Mouse (Mus musculus): Measurements from ENCODE around the gene Kif23. TPM values are rescaled to one million over a fixed set of nuclear protein-coding genes. Genes with fewer than 3 reads are reported as not detected.

Gene Kif23
- polyA plus RNA-seq, 1 experiment from 2014 or later, result 93.0 TPM

DNA sequence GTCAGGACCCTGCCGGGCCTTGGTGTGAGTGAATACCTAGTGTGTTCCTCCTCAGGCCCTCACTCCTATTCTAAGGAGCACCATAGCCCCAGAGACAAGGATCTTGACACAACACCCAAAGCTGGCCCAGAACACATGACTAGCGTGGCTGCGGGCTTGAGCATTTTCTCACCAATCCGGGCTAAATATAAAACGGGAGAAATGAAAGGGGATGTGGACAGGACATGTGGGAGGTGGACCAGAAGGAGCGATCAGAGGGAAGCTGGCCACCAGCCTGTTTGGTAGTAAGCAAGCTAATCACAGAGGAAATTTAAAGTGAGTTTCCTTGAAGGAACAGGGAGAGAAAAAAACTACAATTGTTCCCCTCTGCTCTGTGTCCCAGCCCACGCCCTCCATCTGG, 60.6 kb downstream of the Kif23 start:
- no peak overlapping the region for H3K27ac ChIP-seq (replicated peaks; ENCODE audit: low read depth, low read length)
- H3K27me3 ChIP-seq (replicated peaks; ENCODE audit: control insufficient read depth, insufficient read depth, low read length), result no peaks in the 10 kb centered on the region
- no peaks in the 10 kb centered on the region for H3K9me3 ChIP-seq (ENCODE audit: control insufficient read depth, low read length)
- ATAC-seq (ENCODE audit: low read depth), result no peak
- no peak overlapping the region for H3K9ac ChIP-seq (ENCODE audit: low read depth, low read length)
- no peak overlapping the region for H3K4me2 ChIP-seq (ENCODE audit: low read depth, low read length)
- no peaks in the 10 kb centered on the region for H3K36me3 ChIP-seq (ENCODE audit: control insufficient read depth, insufficient read depth, low read length)
- H3K4me3 ChIP-seq (ENCODE audit: low read depth, low read length), result no peak overlapping the region
- WGBS, result 77% methylated on average over 7 of the region's 7 CpGs
- H3K4me1 ChIP-seq (ENCODE audit: control insufficient read depth, insufficient read depth, low read length), result peaks cover 16% of the 10 kb centered on the region; the same call in 1 of the 2 replicates
- DNase-seq (ENCODE audit: low spot score), result no peak

DNA sequence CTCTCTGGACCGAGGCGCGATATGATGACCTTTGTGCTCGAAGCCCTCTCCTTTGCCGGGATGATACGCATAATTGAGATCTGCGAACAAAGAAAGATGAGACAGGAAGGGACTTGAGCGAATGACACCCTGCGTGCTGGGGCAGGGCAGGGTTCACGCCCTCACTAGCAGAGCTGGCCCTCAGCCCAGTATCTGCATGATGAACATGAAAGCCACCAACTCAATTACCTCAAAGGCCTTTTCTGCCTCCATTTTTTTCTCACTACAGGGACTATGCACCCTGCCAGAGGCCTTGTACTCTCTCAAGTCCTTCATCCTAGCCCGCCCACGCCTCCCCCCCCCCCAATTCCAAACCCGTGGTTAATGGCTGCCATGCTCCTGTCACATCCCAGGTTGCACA, 61.6 kb downstream of the Kif23 start:
- DNase-seq (ENCODE audit: low spot score) (peak; percentile 49), ATAC-seq (ENCODE audit: low read depth) (no peak)
- Histone ChIP-seq H3K9ac (ENCODE audit: low read depth, low read length) (no peak overlapping the region), H3K4me3 (ENCODE audit: low read depth, low read length) (no peak overlapping the region), H3K4me2 (ENCODE audit: low read depth, low read length) (no peak overlapping the region), H3K27me3 (replicated peaks; ENCODE audit: control insufficient read depth, insufficient read depth, low read length) (no peaks in the 10 kb centered on the region), H3K27ac (replicated peaks; ENCODE audit: low read depth, low read length) (no peak overlapping the region), H3K4me1 (ENCODE audit: control insufficient read depth, insufficient read depth, low read length) (peaks cover 14% of the 10 kb centered on the region; the same call in 1 of the 2 replicates), H3K36me3 (ENCODE audit: control insufficient read depth, insufficient read depth, low read length) (no peaks in the 10 kb centered on the region), H3K9me3 (ENCODE audit: control insufficient read depth, low read length) (no peaks in the 10 kb centered on the region)
- 65% methylated on average over 13 of the region's 13 CpGs for WGBS

DNA sequence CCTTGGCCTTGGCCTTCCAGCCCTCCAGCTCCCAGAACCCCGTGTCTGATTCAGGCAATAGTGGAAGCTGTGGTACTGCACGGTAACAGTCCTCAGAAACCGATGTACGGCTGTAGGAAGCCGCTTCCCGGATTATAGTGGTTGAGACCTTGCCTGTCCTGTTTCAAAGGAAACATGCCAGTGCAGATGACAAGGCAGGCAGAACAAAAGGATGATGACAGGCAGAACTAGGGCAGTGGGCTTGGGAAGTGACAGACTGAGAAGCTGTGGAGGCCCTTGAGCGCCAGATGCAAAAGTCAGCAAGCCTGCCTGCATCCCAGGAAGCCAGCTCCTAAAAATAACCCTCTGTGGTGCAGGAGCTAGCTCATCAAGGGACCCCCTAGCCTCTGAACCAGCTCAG, 62.2 kb downstream of the Kif23 start:
- H3K36me3 ChIP-seq (ENCODE audit: control insufficient read depth, insufficient read depth, low read length), result no peaks in the 10 kb centered on the region
- WGBS, result 65% methylated on average over 7 of the region's 7 CpGs
- no peak overlapping the region for H3K27ac ChIP-seq (replicated peaks; ENCODE audit: low read depth, low read length)
- no peaks in the 10 kb centered on the region for H3K9me3 ChIP-seq (ENCODE audit: control insufficient read depth, low read length)
- DNase-seq (ENCODE audit: low spot score) (peak; percentile 47), ATAC-seq (ENCODE audit: low read depth) (no peak)
- H3K27me3 ChIP-seq (replicated peaks; ENCODE audit: control insufficient read depth, insufficient read depth, low read length), result no peaks in the 10 kb centered on the region
- no peak overlapping the region for H3K9ac ChIP-seq (ENCODE audit: low read depth, low read length)
- no peak overlapping the region for H3K4me2 ChIP-seq (ENCODE audit: low read depth, low read length)
- no peak overlapping the region for H3K4me3 ChIP-seq (ENCODE audit: low read depth, low read length)
- peaks cover 8% of the 10 kb centered on the region; the same call in 1 of the 2 replicates for H3K4me1 ChIP-seq (ENCODE audit: control insufficient read depth, insufficient read depth, low read length)

DNA sequence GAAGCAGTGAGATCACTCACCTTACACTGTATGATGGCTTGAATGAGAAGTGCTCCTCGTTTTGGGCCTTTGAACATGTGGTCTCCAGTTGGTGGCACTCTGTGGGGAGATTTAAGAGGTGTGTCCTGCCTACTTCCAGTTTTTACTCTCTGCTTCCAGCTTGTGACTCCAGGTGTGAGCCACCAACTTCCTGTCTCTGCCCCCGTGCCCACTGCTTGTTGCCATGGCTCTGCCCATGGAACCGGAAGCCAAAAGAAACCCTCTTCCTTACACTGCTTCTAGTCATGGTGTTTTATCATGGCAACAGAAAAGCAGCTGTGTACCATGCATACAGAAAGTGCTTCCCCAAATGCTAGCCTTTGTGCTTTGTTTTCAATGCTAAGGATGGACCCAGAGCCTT, 64.4 kb downstream of the Kif23 start:
- WGBS, result 69% methylated on average over 3 of the region's 3 CpGs
- ATAC-seq (ENCODE audit: low read depth), result no peak
- no peak overlapping the region for H3K4me2 ChIP-seq (ENCODE audit: low read depth, low read length)
- no peak overlapping the region for H3K4me3 ChIP-seq (ENCODE audit: low read depth, low read length)
- H3K27me3 ChIP-seq (replicated peaks; ENCODE audit: control insufficient read depth, insufficient read depth, low read length), result peaks cover 3% of the 10 kb centered on the region
- no peak overlapping the region for H3K9ac ChIP-seq (ENCODE audit: low read depth, low read length)
- DNase-seq (ENCODE audit: low spot score), result no peak
- H3K4me1 ChIP-seq (ENCODE audit: control insufficient read depth, insufficient read depth, low read length), result peaks cover 12% of the 10 kb centered on the region
- no peaks in the 10 kb centered on the region for H3K9me3 ChIP-seq (ENCODE audit: control insufficient read depth, low read length)
- no peak overlapping the region for H3K27ac ChIP-seq (replicated peaks; ENCODE audit: low read depth, low read length)
- H3K36me3 ChIP-seq (ENCODE audit: control insufficient read depth, insufficient read depth, low read length), result no peaks in the 10 kb centered on the region

DNA sequence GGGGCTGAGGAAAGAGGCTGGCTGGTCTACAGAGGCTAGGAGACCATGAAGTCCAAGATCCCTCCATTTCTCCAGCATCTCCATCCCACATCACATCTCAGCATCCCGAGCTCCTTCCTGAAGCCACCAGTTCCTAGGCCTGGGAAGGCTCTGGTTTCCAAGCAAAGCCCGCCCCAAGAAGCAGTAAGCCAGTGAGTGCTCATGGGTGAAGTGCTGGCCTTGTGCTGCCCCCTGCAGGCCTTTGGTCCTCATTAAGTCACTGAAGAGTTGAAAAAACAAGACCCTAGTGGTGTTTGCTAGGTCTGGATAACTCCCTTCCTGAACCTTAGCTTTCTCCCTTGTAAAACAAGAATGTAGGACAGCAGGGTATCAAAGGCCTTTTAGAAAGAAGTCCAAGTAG, 67.7 kb downstream of the Kif23 start:
- no peaks in the 10 kb centered on the region for H3K9me3 ChIP-seq (ENCODE audit: control insufficient read depth, low read length)
- peaks cover 9% of the 10 kb centered on the region for H3K27me3 ChIP-seq (replicated peaks; ENCODE audit: control insufficient read depth, insufficient read depth, low read length)
- 23% methylated on average over 2 of the region's 2 CpGs for WGBS
- DNase-seq (ENCODE audit: low spot score), result peak; percentile 87
- H3K4me2 ChIP-seq (ENCODE audit: low read depth, low read length), result no peak overlapping the region
- peak; percentile 42; the same call in 1 of the 2 replicates for ATAC-seq (ENCODE audit: low read depth)
- no peak overlapping the region for H3K9ac ChIP-seq (ENCODE audit: low read depth, low read length)
- no peak overlapping the region for H3K27ac ChIP-seq (replicated peaks; ENCODE audit: low read depth, low read length)
- H3K4me1 ChIP-seq (ENCODE audit: control insufficient read depth, insufficient read depth, low read length), result peaks cover 9% of the 10 kb centered on the region
- no peaks in the 10 kb centered on the region for H3K36me3 ChIP-seq (ENCODE audit: control insufficient read depth, insufficient read depth, low read length)
- H3K4me3 ChIP-seq (ENCODE audit: low read depth, low read length), result no peak overlapping the region

DNA sequence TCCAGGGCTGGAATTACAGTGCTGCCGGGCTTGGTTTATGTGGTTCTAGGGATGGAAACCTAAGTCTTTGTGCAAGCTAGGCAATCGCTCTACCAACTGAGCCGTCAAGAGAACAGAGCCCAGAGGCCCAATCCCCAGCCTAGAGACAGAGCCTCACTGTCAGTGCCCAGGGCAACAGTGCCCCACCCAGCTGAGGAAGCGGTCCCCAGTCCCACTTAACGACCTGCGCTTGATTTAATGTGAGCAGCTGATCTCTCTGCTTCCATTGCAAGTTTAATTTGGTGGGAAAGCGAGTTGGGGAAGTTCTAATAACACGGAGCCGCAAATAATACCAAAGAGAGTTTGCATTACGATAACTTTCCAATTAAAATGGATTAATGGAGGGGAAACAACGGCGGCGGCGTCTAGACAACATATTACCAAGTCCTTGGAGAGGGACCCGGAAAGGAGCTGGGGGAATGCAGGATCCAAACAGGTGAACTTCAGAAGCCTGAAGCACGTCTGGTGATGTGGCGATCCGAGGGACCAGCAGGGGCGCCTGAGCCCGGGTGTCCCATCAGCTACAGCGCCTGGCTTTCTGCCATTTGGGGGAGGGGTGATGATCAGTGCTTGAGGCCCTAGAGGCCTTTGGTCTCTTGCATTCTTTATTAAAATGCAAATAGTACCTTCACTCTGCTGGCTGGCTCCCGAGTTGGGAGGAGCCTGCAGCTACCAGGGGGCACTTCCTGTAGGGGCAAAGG, 69.0 kb downstream of the Kif23 start:
- ATAC-seq (ENCODE audit: low read depth) (peak; percentile 64; the same call in 1 of the 2 replicates), DNase-seq (ENCODE audit: low spot score) (peak; percentile 64)
- H3K4me1 ChIP-seq (ENCODE audit: control insufficient read depth, insufficient read depth, low read length), result peaks cover 18% of the 10 kb centered on the region
- H3K27me3 ChIP-seq (replicated peaks; ENCODE audit: control insufficient read depth, insufficient read depth, low read length), result peaks cover 9% of the 10 kb centered on the region
- no peak overlapping the region for H3K4me3 ChIP-seq (ENCODE audit: low read depth, low read length)
- no peaks in the 10 kb centered on the region for H3K9me3 ChIP-seq (ENCODE audit: control insufficient read depth, low read length)
- H3K36me3 ChIP-seq (ENCODE audit: control insufficient read depth, insufficient read depth, low read length), result no peaks in the 10 kb centered on the region
- 17% methylated on average over 21 of the region's 22 CpGs for WGBS
- no peak overlapping the region; the same call in 1 of the 2 replicates for H3K4me2 ChIP-seq (ENCODE audit: low read depth, low read length)
- no peak overlapping the region for H3K9ac ChIP-seq (ENCODE audit: low read depth, low read length)
- H3K27ac ChIP-seq (replicated peaks; ENCODE audit: low read depth, low read length), result no peak overlapping the region

DNA sequence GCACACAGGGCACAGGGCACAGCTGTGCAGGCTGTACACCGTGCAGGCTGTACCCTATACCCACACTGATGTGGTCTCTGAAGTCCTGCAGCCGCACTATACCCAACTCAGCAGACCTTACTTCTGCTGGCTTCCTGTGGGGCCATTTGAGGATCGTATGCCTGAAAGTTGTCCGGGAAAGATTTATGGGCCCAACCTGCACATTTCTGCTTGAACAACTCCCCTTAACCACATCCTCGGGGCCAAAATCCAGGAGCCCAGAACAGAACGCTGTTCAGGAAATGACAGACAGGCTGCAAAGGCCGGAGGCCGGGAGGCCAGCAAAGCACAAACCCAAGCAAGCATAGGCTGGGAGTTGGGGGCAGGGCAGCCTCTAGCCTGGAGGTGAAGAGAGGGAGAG, 73.2 kb downstream of the Kif23 start:
- WGBS, result 23% methylated on average over 8 of the region's 8 CpGs
- no peaks in the 10 kb centered on the region for H3K36me3 ChIP-seq (ENCODE audit: control insufficient read depth, insufficient read depth, low read length)
- peaks cover 9% of the 10 kb centered on the region for H3K27me3 ChIP-seq (replicated peaks; ENCODE audit: control insufficient read depth, insufficient read depth, low read length)
- no peak for ATAC-seq (ENCODE audit: low read depth)
- no peaks in the 10 kb centered on the region for H3K9me3 ChIP-seq (ENCODE audit: control insufficient read depth, low read length)
- no peak overlapping the region for H3K4me2 ChIP-seq (ENCODE audit: low read depth, low read length)
- no peak overlapping the region for H3K27ac ChIP-seq (replicated peaks; ENCODE audit: low read depth, low read length)
- peaks cover 23% of the 10 kb centered on the region for H3K4me1 ChIP-seq (ENCODE audit: control insufficient read depth, insufficient read depth, low read length)
- H3K9ac ChIP-seq (ENCODE audit: low read depth, low read length), result no peak overlapping the region
- DNase-seq (ENCODE audit: low spot score), result no peak
- H3K4me3 ChIP-seq (ENCODE audit: low read depth, low read length), result no peak overlapping the region

DNA sequence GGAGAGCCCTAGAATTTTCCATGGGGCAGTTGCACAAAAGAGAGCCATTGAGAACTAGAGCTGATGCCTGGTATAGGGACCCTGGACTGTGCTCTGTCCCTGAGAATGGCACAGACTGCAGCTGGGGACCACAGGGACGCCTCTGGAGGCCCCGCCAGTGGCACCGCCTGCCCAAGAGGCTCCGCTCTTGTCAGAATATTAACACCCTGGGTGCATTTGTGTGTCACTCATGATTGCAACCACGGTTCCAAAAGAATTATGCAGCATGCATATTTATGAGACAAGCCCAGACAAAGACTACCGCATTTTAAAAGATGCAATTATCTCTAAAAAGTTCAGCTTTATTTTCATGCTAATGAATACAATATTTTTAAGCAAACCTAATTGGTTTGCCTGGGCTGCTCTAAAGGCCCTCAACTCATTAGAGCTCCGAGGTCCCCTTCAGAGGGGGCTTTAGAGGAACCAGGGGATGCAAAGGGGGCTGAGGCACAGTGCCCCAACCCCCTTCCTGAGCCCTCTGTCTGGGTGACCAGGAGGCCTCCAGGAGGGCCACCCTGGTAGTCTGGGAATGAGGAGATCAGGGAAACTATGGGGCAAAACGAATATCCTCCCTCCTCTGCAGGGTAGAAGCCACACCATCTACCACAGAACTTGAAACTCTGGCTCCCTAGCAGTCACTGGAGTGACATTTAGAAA, 74.2 kb downstream of the Kif23 start:
- Histone ChIP-seq H3K4me2 (ENCODE audit: low read depth, low read length) (no peak overlapping the region), H3K27ac (replicated peaks; ENCODE audit: low read depth, low read length) (no peak overlapping the region), H3K9ac (ENCODE audit: low read depth, low read length) (no peak overlapping the region), H3K4me3 (ENCODE audit: low read depth, low read length) (no peak overlapping the region), H3K27me3 (replicated peaks; ENCODE audit: control insufficient read depth, insufficient read depth, low read length) (peaks cover 8% of the 10 kb centered on the region), H3K4me1 (ENCODE audit: control insufficient read depth, insufficient read depth, low read length) (peaks cover 17% of the 10 kb centered on the region), H3K36me3 (ENCODE audit: control insufficient read depth, insufficient read depth, low read length) (no peaks in the 10 kb centered on the region), H3K9me3 (ENCODE audit: control insufficient read depth, low read length) (no peaks in the 10 kb centered on the region)
- ATAC-seq (ENCODE audit: low read depth) (no peak; the same call in 1 of the 2 replicates), DNase-seq (ENCODE audit: low spot score) (peak; percentile 50)
- 49% methylated on average over 8 of the region's 8 CpGs for WGBS
